Mouse (Mus musculus) testis, postnatal 10 days (tissue): Measurements from ENCODE around the gene Proser3.
"Not testable (repeated sequence)": the region's sequence is repeated elsewhere in the genome, so short reads cannot be mapped to it uniquely, and the experiment has no call there.

Experiments used
- DNase-seq: peaks from one replicate; pipeline ENCODE4 v3.0.0; 2021; ENCODE audit warnings: low spot score

Gene Proser3

DNA sequence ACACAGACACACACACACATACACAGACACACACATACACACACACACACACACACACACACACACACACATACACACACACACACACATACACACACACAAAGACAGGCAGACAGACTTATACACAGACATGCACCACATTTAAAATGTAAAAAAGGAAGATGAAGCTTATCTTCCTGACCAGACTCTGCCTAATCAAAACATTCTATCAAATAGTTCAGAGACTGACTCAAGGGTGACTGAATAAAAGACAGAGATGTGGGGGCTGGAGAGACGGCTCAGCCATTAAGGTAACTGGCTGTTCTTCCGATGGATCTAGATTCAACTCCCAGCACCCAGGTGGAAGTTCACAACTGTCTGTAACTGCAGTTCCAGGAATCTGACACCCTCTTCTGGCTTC, 7.8 kb downstream of the Proser3 start:
- DNase-seq, result no peak

DNA sequence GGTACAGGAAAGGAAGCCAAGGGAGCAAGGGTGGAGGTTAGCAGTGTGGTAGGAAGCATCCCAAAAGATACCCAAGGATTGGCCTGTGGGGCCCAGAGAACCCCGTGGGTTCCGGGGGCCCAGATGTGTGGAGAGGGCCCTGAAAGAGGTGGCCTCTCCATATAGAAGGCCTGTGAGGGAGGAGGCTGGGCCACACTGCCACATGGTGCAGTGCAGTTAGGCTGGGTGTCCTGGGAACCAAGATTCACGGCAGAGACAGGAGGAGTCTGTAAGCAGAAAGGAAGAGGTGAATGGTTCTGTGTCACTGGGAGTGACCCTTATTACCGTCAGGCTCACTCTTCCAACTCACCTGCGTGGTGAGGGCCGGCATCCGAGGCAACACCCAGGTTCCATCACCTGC, 11.5 kb downstream of the Proser3 start:
- DNase-seq, result peak; percentile 34

DNA sequence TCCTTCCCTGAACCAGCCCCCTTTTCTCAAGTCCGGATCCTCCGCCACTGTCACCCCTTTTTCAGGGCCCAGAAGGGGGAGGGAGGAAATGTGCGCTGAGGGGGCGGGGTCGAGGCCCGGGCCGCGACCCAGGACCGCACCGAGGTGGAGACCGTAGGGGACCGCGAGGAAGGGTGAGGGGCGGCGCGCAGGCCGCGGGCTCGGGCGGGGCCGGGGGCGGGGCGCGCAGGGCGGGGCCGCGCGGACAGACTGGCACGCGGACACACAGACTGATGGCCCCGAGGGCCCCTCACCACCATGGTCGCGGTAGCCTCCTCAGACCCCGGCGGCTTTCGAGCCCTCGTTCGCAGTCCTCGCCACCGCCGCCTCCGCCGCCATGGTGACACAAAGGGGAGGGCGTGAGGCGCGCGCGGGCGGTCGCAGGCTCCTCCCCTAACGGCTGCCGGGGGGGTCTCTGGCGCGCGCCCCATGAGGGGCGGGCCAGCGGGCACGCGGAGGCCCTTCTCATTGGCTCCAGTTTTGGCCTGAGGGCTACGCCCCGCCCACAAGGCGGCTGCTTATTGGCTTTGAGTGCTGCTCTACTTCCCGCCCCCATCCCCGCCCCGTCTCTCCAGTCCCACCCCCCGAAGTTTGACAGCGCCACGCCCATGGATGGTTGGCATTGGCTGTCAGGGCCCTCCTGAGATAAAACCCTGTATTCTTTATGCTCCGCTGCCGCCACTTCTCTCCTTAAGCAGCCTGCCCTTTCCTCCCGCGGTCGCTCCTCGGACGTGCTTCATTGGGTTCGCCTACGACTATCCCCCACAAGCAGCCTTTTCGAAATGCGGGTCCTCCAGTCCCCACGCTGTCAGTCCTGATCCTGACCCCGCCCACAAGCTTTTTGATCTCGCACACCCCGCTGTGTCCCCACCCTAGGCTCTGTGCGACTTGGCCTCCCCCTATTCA, 17.2 kb downstream of the Proser3 start, which contains the start of gene Arhgap33:
Arhgap33 (minus strand) TSS at position 428 of the 945 bp plus-strand sequence.
- DNase-seq, result peak; percentile 97

DNA sequence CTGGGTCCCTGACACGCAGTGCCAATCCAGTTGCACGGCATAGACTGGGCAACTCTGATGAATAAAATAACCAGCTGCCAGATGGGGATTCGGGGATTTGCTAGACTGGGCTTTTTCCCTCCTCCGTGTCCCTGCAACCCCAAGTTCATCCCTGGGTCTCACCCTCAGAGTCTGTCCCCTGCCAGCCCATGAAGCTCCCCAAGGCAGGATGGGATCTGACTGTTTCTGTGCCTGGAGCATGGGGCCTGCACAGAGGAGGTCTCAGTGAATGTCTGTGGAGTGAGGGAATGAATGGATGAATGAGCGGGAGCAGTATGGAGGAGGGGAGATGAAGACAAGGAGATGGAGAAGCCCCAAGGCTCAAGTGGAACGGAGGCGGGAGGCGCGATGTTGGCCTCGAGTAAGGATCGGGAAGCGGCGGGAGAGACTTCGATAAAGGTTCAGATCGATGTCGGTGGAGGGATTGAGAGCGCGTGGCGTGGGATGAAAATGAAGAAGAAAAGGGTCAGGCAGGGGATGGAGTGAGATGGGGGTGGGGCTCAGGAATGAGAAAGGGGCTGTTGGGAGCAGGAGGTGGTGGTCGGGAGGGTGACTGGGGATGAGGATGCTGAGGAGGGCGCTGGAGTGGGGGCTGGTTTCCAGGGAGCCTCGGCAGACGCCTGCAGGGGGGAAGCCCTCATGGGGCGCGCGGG, 18.0 kb downstream of the Proser3 start:
- DNase-seq, result peak; percentile 37

DNA sequence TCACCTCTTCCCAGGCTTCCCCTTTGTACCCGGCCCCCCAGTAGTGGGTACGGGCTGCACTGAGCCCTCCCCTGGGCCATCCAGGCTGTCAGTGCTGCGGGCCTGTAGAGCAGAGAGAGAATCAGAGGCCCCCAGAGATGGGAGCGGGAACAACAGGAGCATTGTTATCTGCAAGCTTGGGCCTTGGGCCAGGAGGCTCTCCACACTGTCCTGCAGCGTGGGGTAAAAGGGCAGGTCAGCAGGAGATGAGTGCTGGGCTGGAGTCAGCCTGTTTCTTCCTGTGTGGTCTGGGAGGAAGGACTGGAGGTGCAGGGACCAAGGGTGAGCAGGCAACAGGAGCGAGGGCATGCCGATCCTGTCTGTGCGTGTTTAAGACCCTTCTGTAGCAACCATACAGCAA, 19.2 kb downstream of the Proser3 start:
- DNase-seq, result peak; percentile 88

DNA sequence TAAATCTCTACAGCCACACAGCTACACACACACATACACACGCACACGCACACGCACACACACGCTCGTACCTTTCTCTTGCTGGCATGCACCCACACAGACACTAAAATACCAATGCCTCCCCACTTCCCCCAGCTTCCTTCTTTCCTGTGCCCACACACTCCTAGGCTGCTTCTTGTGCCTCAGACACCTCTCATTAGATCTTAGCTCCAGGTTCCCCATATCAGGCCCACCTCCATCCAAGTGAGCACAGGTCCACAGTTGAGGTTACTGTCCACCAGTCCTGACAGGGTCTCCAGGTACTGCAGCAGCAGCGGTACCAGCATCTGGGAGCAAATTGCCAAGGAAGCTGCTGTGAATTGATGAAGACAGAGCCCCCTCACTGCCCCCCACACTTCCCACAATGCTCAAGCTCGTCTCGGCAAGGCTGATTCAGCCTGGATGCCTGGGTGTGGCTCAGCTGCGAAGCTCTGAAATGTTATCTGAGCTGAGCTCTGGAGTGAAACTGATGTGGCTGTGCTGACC, 20.7 kb downstream of the Proser3 start:
- peak; percentile 34 for DNase-seq

DNA sequence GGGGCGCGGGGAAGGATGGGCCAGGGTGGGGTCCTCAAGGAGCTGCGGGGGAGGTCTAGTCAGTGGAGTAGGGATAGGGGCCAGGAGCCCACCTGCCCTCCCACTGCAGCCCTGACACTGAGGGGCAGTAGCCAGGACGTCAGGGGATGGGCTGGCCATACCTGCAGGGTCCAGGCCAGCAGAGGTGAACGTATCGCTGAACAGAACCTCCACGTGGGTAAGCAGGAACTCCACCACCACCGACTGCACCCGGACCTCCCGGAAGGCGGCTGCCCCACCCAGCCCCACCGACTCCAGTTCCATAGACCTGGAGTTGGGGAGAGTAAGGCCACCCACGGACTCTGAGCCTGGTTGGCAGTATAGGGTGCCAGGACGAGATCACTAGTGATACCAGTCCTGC, 25.1 kb downstream of the Proser3 start:
- DNase-seq, result no peak

DNA sequence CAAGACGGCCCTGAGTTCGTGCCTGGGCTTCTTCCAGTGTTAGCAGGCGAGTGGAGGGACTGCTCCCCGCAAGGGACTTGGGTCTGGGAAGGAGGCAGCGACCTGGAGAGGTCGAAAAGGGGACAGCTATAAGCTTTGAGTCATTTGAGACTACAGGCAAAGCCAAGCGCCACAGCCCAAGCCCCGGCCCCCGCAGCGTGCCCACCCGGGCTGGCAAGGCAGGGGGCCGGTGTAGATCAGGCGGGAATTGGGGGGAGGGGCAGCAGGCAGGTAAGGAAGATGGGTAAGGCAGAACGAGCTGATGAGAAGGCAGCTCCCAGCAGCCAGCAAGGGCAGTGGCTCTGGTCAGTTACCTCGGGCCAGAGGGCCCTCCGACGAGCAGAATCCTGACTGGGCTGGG, 25.7 kb downstream of the Proser3 start:
- DNase-seq, result peak; percentile 53

DNA sequence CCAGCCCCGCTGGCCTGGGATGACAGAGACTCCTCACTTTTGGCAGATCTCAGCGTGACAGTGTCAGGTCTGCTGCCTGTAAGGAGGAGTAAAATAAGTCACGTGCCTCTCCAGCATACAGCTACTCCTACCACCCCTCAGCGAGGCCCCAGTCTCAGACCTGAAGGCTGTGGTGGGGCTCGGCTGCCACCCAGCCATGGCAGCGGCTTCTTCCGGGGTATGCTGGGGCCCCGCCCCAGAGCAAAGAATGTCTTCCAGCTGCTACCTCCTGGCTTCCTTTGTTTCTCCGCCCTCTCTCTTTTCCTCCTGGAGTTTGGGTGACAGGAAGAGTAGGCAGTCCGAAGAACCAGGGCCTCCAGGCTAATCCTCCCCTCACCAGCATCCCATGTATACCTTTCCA, 26.1 kb downstream of the Proser3 start:
- DNase-seq, result no peak

DNA sequence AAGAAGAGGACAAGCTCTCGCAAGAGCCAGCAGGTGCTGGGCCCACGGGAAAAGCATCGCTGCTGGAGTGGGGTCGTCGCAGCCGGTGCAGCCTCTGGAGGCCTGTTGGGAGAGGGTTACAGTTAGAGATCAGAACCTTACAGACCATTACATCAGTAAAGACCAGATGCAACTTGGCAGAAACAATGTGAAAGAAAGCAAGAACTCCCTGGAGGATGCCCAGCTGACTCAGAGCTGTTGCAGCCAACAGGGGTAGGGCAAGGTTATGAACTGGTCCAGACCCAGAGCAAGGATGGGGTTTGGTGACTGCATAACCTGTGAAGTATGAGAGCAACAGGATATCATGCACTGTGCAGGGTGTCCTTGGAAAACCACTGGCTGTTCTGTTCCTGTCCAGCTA, 27.6 kb downstream of the Proser3 start:
- no peak for DNase-seq

DNA sequence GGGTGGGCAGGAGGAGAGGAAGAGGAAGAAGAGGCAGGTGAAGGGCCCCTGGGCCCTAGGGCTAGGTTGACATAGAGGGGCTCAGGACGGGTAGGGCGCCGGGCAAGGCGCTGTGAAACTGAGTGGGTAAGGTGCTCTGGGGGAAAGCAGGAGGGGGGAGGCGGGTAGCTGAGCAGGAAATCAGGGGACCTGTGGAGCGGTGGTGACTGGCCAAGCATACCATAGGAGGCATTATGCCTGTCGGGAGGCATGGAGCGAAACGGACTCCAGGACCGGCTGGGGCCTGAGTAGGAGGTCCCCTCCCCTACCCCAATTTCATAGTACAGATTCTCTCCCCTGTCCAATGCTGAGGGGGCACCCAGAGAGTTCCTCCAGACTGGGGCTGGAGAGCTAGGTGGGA, 29.2 kb downstream of the Proser3 start:
- DNase-seq, result peak; percentile 41

DNA sequence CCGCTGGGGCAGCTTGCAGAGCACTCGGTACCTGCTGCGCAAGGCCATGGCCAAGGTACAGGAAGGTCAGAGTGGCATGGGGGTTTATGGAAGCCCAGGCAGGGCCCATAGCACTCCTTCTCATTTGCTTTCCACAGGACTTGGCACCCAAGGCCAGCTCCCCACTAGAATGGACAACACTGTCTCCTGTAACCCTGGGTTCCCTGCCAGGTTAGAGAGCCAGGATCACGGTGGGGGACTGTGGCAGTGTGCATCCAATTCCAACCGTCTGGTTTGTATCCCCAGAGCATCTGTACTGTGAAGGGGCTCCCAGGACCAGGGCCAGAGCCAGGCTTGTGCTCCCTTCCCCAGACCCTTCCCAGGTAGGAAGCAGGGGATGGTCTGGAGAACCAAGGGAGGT, 31.2 kb downstream of the Proser3 start:
- peak; percentile 42 for DNase-seq

DNA sequence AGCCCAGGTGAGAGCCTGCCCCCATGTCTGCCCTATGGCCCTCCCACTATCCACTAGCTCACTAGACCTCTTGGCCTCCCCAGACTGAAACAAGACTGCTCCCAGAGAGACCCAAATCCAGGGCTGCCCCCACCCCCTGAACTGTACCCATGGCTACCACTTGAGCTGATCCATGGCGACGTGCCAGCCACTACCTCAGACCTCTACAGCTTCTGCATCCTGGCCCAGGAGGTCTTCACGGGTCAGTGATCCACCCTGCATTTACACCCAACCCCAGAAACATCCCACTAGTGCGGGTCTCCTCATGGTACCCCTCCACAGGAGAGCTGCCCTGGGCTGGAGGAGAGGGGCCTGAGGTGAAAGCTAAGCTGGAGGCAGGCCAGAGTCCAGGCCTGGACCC, 31.7 kb downstream of the Proser3 start:
- DNase-seq, result peak; percentile 63

DNA sequence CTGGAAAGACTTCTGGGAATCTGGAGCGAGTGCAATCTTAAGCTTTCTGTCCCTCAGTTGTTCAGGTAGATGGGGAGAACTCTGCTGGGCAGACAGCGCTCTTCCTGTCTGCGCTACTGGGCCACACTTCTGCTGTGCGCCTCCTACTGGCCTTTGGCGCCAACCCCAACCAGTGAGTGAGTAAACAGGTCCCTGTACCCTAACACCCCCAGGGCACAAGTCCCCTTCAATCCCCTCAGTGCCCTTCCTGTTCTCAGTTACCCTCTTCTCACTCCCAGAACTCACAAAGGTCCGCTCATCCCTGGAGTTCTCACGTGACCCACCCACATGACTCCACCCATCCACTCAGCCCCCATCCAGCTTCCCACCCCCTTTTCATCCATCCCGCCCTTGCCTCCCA, 33.8 kb downstream of the Proser3 start:
- DNase-seq, result no peak

DNA sequence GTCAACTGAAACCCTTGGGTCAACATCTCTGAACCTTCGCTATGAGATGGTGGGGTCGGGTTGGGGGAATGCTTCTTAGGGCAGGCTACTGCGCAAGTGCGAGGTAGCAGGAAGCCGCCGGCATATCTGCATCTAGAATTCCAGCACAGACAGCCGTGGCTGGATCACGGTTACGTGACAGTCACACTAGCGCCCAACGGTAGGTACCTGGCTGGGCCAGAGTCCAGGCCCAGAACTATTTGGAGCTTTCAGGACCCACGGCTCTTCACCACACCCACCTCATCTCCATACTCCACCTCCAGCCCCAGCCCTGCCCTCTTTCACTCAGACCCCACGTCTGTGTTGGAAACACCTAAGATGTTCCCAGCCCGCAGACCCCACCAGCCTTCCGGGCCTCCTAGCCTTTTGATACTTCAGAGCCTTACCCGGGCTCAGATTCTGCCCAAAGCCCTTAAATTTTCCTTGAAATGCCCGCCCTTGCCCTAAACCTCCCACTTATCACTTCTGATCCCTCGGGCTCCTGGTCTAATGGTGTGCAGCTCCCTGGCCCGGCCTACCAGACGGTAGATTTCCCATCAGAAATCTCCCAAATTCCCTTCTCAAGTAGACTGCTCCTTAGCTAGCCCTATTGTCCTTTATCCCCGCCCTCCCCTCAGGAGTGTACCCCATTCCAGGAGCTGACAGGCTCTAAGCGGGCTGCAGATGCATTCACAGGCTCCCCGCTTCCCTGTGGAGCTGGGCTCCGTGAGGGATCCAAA, 36.9 kb downstream of the Proser3 start:
- no peak for DNase-seq

DNA sequence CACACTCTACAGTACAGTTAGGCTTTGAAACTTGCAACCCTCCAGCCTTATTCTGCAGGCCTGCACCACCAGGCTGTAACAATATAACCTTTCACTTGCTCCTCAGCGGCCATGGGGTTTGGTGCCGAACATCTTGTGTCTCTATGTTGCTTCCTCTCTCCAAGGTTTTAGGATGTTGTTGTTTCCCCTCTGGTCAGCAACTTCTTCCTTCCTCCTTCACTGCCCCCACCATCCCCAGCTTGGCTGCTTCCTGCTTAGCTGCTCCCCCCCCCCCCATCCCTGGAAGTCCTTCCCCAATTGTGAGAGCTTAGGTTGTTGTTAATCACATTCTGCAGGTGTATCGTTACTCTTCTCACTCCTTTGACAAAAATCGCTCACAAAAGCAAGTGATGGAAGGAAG, 44.0 kb downstream of the Proser3 start:
- no peak for DNase-seq

DNA sequence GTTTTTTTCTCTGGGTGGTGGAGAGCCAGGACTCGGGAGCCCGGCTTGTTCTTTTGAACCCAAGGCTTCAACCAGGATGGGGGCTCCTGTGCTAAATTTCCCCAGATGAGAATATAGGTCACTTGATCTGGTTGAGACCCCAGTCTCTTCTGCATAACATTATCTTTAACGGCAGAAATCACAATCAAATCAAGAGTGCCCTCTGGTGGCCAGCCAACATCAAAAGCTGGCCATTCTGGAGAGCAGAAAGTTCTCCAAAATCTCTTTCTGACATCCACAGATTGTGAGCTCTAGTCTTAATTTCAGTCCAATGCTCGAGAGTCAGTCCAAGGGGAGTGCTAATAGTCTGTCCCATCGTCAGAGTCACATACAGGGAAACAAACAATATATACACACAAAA, 50.9 kb downstream of the Proser3 start:
- not testable (repeated sequence) for DNase-seq

DNA sequence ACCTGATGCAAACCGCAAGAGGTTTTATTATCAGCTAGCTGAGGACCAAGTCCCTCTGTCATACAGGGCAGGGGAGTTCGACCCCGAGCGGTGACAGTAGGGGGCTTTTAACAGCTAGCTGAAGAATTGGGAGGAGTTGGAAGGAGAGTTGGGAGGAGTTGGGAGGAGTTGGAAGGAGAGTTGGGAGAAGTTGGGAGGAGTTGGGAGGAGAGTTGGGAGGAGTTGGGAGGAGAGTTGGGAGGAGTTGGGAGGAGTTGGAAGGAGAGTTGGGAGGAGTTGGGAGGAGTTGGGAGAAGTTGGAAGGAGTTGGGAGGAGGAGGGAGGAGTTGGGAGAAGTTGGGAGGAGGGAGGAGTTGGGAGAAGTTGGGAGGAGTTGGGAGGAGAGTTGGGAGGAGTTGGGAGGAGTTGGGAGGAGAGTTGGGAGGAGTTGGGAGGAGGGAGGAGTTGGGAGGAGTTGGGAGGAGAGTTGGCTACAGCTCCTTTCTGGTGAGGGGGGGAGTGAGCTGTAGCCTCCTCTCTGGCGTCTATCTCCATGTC, 56.5 kb downstream of the Proser3 start:
- DNase-seq, result not testable (repeated sequence)

DNA sequence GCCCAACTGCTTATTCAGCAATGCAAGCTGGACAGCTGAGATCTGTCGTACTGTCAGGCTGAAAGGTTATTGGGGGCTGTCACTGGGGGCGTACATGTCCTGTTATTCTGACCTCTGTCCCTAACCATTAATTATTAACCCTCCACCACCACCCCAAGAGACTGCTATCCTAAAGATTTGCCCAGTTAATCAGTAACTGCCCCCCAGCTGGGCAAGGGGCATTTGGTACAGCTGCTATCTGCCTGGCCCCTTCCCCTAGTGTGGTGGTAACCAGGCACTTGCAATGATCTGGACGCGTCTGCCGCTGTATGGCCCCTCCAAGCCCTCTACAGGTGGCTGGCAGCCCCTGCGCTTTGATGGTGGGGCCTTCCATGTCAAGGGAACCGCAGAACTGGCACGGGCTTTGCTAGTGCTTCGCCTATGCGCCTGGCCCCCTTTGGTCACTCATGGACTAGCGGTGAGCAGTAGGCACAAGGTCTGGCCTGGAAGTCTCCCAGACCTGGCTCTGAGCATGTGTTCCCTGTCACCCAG, 58.6 kb downstream of the Proser3 start, which contains the start of gene Prodh2:
Prodh2 (plus strand) TSS at position 222 of the 531 bp plus-strand sequence.
- DNase-seq, result no peak

DNA sequence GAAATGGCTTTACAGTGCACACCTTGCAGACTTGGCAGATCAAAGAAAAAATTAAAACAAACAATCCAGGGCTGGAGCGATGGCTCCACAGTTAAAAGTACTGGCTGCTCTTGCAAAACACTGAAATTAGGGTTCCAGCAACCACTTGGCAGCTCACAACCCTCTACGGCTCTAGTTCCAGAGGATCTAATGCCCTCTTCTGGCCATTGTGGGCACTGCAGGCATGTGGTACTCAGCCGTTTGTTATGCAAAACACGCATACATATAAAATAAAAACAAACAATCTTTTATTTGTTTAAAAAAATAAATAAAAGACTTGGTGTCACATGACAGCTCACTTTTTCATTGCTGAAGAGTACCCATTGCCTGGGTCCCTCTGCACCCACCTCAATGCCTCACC, 59.3 kb downstream of the Proser3 start:
- peak; percentile 92 for DNase-seq

DNA sequence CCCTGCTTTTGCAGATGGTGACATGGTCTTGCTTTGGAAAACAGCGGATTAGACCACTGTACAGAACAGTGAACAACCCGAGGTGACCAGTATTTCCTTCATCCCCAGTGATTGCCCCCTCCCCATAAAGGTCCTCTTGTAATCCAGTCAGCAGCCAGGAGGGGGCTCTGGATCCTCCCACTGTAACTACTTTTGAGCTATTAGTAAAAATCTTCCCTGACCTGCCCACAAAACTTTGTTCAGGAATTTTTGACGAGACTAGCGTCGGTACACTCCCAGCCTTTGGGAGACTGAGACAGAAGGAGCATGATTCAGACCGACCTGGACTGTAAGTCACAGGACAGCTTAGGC, 61.2 kb downstream of the Proser3 start:
- no peak for DNase-seq
